Mouse (Mus musculus) kidney, embryonic 14.5 days (tissue): Measurements from ENCODE around the gene Taok1. TPM values are rescaled to one million over a fixed set of nuclear protein-coding genes. Genes with fewer than 3 reads are reported as not detected.
A peak's percentile ranks its signal among the peaks of the same experiment; 100 is the strongest.

Source experiments
- ATAC-seq: fragments of 200-750 bp; cut with Nextera tagmentation; 2 replicates; pipeline ENCODE4 v1.8.0; 2017; ENCODE audit warnings: moderate number of reproducible peaks, mild to moderate bottlenecking, moderate TSS enrichment, moderate library complexity; ENCODE audit not compliant: low FRiP score, low TSS enrichment
- H3K27ac ChIP-seq: fragments of 300-500 bp; sonication (generic); 2 replicates; pipeline ENCODE4 v1.5.1; 2014; ENCODE audit warnings: low read depth, mild to moderate bottlenecking, low read length, moderate library complexity, mixed read lengths
- H3K27me3 ChIP-seq: fragments of 300-500 bp; sonication (generic); 2 replicates; pipeline ENCODE4 v1.6.1; 2014; ENCODE audit warnings: mild to moderate bottlenecking, low read length; ENCODE audit not compliant: control insufficient read depth, insufficient read depth
- H3K36me3 ChIP-seq: fragments of 300-500 bp; sonication (generic); 2 replicates; pipeline ENCODE4 v1.6.1; 2014; ENCODE audit warnings: low read length, mixed read lengths; ENCODE audit not compliant: control insufficient read depth, insufficient read depth
- H3K4me1 ChIP-seq: fragments of 300-500 bp; sonication (generic); 2 replicates; pipeline ENCODE4 v1.6.1; 2014; ENCODE audit warnings: low read length, mixed read lengths; ENCODE audit not compliant: control insufficient read depth, insufficient read depth
- H3K4me2 ChIP-seq: fragments of 300-500 bp; sonication (generic); replicated peaks from 2 replicates; pipeline ENCODE4 v1.6.1; 2014; ENCODE audit warnings: low read depth, mild to moderate bottlenecking, low read length
- H3K4me3 ChIP-seq: fragments of 300-500 bp; sonication (generic); 2 replicates; pipeline ENCODE4 v1.5.1; 2014; ENCODE audit warnings: mild to moderate bottlenecking, low read length
- H3K9ac ChIP-seq: fragments of 300-500 bp; sonication (generic); 2 replicates; pipeline ENCODE4 v1.6.1; 2014; ENCODE audit warnings: low read depth, mild to moderate bottlenecking, low read length, moderate library complexity
- H3K9me3 ChIP-seq: fragments of 300-500 bp; sonication (generic); 2 replicates; pipeline ENCODE4 v1.6.1; 2016; ENCODE audit warnings: low read length; ENCODE audit not compliant: control insufficient read depth
- WGBS: fragments of 180-500 bp; shearing (Covaris S2); extraction: QIAGEN DNeasy Blood & Tissue Kit; methylation state at CpG from one replicate; pipeline ENCODE4 v1.1.7; 2014; 5-methylcytosine and 5-hydroxymethylcytosine counted together
- polyA plus RNA-seq: library from polyadenylated mRNA; unstranded; fragments of >200 nt; fragmentation: Nextera tagmentation; extraction: Ambion mirVana; gene quantifications from 2 replicates; pipeline ENCODE4 v1.2.1, GENCODE M21; 2014

Gene Taok1
- polyA plus RNA-seq, 1 experiment from 2014 or later: 23.7 TPM

DNA sequence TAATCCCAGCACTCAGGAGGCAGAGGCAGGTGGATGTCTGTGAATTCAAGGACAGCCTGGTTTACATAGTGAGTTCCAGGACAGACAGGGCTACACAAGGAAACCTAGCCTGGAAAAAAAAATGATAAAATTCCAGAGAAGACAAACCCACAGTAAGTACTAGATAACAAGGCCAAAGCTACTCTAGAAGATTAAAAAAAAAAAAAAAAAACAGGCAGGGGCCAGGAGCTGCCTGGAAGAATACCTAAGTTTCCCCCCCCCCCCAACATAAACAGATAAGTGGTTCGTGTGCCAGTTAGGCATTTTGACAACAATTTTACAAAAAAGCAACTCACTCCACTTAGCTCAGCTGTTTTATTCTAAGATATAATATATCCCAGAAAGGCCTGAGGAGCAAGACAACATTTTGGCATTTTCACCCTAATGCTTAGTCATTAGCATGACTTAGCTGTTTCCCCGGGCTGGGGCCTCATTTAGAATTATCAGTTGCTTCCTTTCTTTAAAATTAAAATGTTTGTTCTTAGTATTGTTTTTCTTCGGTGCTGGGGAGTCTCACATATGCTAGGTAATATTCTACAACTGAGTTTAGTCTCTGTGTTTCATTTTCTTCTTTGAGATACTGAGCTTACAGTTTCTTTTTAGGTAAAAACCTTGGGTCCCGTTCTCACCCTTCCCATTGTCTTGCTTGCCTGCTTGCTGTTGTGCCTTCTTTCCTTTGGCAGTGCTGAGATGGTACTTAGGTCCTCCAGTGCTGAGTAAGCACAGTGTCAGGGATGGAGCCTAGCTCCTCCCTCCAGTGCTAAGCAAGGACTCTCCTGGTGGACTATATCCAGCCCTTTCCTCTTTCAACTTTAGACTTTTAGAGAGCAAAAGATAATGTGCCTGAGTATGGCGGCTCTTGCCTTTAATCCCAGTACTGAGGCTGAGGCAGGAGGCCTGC, 19.3 kb upstream of the Taok1 start:
- no peak for ATAC-seq
- Histone ChIP-seq H3K9ac (no peak overlapping the region), H3K27ac (no peak overlapping the region), H3K4me2 (no peak overlapping the region), H3K4me1 (peaks cover 13% of the 10 kb centered on the region; the same call in 1 of the 2 replicates), H3K9me3 (no peaks in the 10 kb centered on the region), H3K27me3 (no peaks in the 10 kb centered on the region), H3K4me3 (no peak overlapping the region), H3K36me3 (no peaks in the 10 kb centered on the region)
- WGBS: 64% methylated on average over 5 of the region's 5 CpGs

DNA sequence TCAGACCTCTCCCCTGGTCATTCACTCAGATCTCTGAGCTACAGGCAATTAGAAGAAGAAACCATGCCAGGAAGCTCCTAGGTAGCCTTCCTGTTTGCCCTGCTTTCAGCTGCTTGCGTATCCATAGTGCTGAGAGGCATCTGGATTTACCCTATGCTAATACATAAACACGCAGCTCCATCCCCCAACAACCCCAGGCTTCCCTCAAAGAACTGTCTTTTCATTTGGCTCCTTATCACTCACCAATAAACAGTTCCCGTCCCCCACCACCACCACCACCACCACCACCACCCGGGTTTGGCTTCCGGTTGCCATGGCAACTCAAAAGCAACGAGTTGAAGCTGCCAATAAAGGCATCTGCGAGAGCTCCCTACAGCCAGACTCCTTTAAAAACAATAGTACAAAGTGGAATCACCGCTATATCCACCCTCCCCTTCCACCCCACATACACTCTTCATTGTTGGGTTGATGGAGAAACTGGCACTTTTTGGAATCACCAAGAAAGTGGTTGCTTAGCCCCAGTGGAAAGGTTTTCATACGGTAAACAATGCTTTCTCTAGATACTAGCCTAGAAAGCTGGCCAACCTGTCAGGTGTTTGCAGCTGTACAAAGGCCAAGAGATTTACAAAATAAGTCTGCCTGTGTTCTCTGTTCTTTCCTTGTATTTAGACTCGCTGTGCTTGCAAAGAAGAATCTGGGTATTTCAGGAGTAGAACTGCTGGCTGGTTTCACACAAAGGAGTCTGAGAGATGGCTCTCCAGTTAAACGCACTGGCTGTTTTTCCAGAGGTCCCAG, 17.6 kb upstream of the Taok1 start:
- Histone ChIP-seq H3K4me3 (peak overlapping the region; percentile 31), H3K9ac (no peak overlapping the region), H3K4me2 (peak overlapping the region; percentile 62), H3K27ac (no peak overlapping the region), H3K9me3 (no peaks in the 10 kb centered on the region), H3K4me1 (peaks cover 13% of the 10 kb centered on the region; the same call in 1 of the 2 replicates), H3K36me3 (no peaks in the 10 kb centered on the region), H3K27me3 (no peaks in the 10 kb centered on the region)
- WGBS: 14% methylated on average over 11 of the region's 11 CpGs
- no peak for ATAC-seq

DNA sequence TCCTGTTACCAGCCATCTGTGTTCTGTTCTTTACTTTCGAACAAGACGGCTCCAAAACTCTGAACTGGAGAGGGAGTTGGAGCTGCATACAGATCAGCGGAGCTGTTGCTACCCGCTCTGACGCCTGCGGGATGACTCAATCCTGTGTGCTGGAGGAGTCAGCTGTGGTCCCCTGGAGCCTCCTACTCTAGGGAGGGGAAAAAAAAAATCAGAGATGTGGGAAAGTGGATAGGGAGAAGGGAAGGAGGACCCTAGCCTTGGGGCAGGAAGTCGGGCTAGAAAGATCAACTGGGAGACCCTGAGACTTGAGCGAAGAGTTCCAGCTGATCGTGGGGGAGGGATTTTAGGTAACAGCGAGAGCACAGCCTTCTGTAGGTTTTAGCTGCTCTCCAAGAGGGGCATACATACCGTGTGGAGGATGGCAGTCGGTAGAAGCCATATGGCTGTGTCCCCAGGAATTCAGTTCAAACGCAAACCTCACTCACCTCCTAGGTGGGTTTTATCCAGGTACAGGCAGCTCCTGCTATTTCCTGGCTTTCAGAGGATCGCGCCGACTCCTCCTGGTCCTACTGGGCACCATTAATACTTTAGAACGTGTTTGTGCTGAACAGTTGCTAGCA, 16.9 kb upstream of the Taok1 start:
- Histone ChIP-seq H3K27ac (no peak overlapping the region), H3K4me1 (peaks cover 13% of the 10 kb centered on the region; the same call in 1 of the 2 replicates), H3K4me2 (peak overlapping the region; percentile 62), H3K27me3 (no peaks in the 10 kb centered on the region), H3K9ac (no peak overlapping the region), H3K36me3 (no peaks in the 10 kb centered on the region), H3K9me3 (no peaks in the 10 kb centered on the region), H3K4me3 (peak overlapping the region; percentile 31)
- no peak for ATAC-seq
- under 1% methylated on average over 17 of the region's 17 CpGs for WGBS

DNA sequence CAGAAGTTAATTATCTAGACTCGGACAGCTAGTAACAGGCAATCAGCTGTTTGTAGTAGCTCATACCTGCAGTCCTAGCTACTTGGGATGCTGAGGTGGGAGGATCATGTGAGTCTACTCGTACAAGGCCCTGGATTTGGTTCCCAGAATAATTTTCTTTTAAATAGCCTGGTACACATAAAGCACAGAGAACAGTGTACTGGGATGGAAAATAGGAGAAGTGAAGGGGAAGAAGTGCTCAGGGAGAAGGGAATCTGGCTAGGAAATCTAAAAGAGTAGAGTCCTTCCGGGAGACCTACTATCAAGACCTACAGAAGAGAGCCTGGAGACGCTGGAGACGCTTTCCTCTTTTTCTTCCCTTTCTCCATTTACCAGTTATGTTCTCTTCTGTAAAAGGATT, 16.4 kb upstream of the Taok1 start:
- H3K9me3 ChIP-seq: no peaks in the 10 kb centered on the region
- peak overlapping the region; percentile 62; the same call in 1 of the 2 replicates for H3K4me2 ChIP-seq
- no peak overlapping the region for H3K4me3 ChIP-seq
- 21% methylated on average over 5 of the region's 5 CpGs for WGBS
- no peak for ATAC-seq
- H3K9ac ChIP-seq: no peak overlapping the region
- H3K4me1 ChIP-seq: peaks cover 13% of the 10 kb centered on the region; the same call in 1 of the 2 replicates
- H3K27me3 ChIP-seq: no peaks in the 10 kb centered on the region
- no peak overlapping the region; the same call in 1 of the 2 replicates for H3K27ac ChIP-seq
- H3K36me3 ChIP-seq: no peaks in the 10 kb centered on the region

DNA sequence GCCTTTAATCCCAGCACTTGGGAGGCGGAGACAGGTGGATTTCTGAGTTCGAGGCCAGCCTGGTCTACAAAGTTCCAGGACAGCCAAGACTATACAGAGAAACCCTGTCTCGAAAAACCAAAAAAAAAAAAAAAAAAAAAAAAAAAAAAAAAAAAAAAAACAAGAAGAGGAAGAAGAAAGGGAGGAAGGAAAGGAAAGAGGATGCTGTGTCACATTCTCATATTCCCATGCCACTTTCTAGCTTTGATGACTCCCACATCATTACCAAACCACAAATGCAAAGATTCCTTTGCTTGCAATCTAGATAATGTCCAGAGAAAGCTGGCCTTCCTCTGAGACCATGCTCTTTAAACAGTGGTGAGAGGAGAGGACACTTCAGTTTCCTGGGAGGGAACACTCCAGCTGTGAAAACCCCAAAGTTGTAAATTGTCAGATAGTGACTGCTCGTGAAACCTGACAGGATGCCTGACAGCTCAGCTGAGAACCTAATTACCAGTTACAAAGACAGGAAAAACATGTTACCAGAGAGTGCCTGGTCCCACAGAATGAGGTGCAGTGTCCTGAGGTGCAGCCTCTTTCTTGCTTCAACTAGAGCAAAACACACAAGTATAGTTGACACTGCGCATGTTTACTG, 14.4 kb upstream of the Taok1 start:
- Histone ChIP-seq H3K4me3 (no peak overlapping the region), H3K9ac (no peak overlapping the region), H3K27ac (no peak overlapping the region), H3K9me3 (no peaks in the 10 kb centered on the region), H3K4me1 (peaks cover 13% of the 10 kb centered on the region; the same call in 1 of the 2 replicates), H3K36me3 (no peaks in the 10 kb centered on the region), H3K4me2 (no peak overlapping the region), H3K27me3 (no peaks in the 10 kb centered on the region)
- peak; percentile 64 for ATAC-seq
- WGBS: 46% methylated on average over 5 of the region's 5 CpGs

DNA sequence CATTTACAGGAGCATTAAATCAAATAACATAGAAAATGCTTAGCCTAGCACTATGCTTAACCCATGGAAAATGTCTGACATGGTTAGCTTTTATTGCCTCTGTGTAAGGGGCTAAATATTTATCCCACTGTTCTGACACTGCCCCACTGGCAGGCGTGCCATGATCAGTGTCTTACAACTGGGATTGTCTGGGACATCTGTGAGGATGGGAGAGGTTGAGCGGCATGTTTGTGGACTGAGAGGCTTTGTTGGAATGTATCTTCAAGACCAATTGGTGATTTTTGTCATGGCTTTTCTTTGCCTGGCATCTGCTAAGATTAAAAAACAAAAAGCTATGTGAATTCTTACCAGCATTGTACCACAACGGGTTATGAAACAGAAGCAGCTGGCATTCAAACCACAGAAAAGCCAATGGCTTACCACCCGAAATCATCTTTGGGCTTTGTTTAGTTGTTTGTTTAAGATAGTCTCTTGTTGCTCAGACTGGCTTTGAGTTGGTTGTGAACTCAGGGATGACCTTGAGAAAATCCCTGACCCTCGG, 7.5 kb upstream of the Taok1 start:
- Histone ChIP-seq H3K4me2 (no peak overlapping the region), H3K9me3 (no peaks in the 10 kb centered on the region), H3K4me3 (no peak overlapping the region), H3K36me3 (no peaks in the 10 kb centered on the region), H3K9ac (no peak overlapping the region), H3K27me3 (no peaks in the 10 kb centered on the region), H3K4me1 (no peaks in the 10 kb centered on the region), H3K27ac (no peak overlapping the region)
- no peak for ATAC-seq
- 80% methylated on average over 5 of the region's 5 CpGs for WGBS

DNA sequence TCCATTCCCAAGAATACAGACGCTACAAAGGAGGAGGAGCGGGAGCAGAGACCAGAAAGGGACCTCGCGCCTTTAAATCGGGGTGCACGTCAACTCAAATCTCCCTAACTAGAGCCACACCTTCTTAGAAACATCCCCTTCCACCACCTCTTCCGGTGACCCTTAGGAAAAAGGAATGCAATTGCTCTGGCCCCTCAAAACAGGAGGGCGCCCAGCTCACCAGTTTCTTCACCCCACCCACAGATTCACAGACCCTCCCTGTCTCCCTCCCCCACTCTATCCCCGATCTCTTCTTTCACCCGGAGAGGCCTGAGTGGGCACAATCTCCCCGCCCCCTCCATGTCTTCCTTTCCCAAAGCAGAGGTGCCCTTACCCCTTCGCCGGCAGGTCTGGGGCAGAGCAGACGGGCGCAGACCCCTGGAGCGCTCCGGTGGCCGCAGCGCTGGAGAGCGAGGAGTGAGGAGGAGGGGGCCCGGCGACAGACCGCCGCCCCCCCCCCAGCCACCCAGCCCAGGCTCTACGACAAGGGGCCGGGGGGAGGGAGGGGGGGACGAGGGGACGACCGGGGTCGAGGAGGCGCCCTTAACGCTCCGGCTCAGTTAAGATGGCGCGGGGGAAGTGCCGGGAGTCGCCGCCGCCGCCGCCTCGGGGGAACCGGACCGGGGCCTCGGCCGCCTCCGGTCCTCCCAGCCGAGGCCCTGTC, 629 bp downstream of the Taok1 start:
- H3K4me3 ChIP-seq: peak overlapping the region; percentile 99
- ATAC-seq: peak; percentile 81
- no peaks in the 10 kb centered on the region for H3K27me3 ChIP-seq
- peak overlapping the region; percentile 57 for H3K4me2 ChIP-seq
- 1% methylated on average over 38 of the region's 48 CpGs for WGBS
- H3K9me3 ChIP-seq: no peaks in the 10 kb centered on the region
- peak overlapping the region; percentile 100 for H3K9ac ChIP-seq
- H3K4me1 ChIP-seq: peaks cover 9% of the 10 kb centered on the region; the same call in 1 of the 2 replicates
- peak overlapping the region; percentile 97 for H3K27ac ChIP-seq
- H3K36me3 ChIP-seq: 0 out of 2 replicates have a peak, but pooled peaks cover 4% of the 10 kb centered on the region

DNA sequence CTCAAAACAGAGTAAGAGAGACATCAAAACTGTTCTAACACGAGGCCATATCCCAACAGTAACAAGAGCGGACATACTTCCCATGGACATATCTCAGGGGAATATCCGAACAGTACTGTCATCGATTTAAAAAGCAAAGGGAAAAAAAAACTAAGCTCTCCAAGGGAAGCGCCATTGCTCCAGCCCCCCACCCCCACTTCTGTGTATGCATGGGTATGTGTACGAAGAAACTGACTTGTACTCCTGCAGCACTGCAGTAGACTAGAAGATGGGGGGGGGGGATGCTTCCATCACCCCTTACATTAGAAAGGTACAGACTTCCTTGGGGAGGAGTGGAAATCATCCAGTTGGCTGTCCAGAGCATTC, 1.2 kb downstream of the Taok1 start:
- no peaks in the 10 kb centered on the region for H3K9me3 ChIP-seq
- peak overlapping the region; percentile 99 for H3K4me3 ChIP-seq
- H3K9ac ChIP-seq: peak overlapping the region; percentile 100
- WGBS: 4% methylated on average over 6 of the region's 6 CpGs
- peak overlapping the region; percentile 97; the same call in 1 of the 2 replicates for H3K27ac ChIP-seq
- 0 out of 2 replicates have a peak, but pooled peaks cover 4% of the 10 kb centered on the region for H3K36me3 ChIP-seq
- ATAC-seq: no peak
- H3K27me3 ChIP-seq: no peaks in the 10 kb centered on the region
- H3K4me1 ChIP-seq: peaks cover 9% of the 10 kb centered on the region; the same call in 1 of the 2 replicates
- peak overlapping the region; percentile 57 for H3K4me2 ChIP-seq
